Mouse (Mus musculus): ENCODE data around the gene Zer1. TPM values are rescaled to one million over a fixed set of nuclear protein-coding genes. Genes with fewer than 3 reads are reported as not detected.
"Not testable (repeated sequence)": the region's sequence is repeated elsewhere in the genome, so short reads cannot be mapped to it uniquely, and the experiment has no call there.

The Zer1 gene
- 26.5 TPM for polyA plus RNA-seq (2021)

DNA sequence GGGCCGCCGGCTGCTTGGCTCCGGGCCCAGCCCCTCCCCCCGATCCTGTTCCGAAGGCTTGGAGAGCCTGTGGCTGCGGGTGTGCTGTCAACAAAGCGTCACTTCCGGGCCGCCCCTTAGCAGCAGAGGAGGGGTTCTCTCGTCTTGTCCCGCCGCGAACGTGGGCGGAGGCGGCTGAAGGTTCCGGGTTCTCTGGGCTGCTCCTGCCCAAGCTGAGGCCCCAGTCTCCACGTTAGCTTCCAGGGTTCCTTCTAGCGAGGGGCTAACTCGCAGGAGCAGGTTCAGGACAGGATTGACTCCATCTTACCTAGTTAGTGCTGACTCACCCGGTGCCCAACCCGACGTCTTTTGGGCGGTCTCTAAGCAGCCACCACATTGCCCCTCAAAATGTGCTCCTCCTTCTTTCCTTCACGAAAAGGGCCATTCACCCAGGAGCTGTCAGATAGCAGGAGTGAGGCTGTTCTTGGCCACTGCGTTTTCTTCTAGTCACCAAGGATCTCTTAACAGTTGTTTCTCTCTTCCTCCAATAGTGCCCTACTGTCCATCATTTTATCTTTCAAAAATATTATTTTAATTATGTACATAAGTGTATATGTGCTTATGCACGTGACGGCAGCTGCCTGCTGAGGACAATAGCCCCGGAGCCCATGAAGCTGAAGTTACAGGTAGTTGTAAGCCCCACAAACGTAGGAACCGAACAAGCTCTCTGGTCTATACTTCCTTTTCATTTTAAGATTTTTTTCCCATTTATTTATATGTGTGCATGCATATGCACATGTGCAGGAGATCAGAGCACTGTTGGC is at the start of gene Zer1:
Zer1 (minus strand) TSS at position 114 of the 803 bp plus-strand sequence.
- POLR2A ChIA-PET, result interaction anchor here (0.8 to 4.7 kb wide), 5 partner anchors 9 to 140 kb away, joined by 3 to 18 read pairs (median 3); partner anchors contain the start of gene Tbc1d13
- peak; percentile 47 for DNase-seq (ENCODE audit: low read depth, low spot score)
- ATAC-seq, result peak; percentile 81
- no peaks in the 10 kb centered on the region for H3K27me3 ChIP-seq
- CTCF ChIA-PET, result interaction anchor here (4.0 kb wide), 1 partner anchor 37 kb away, joined by 12 read pairs; no protein-coding TSS in a partner anchor
- TF ChIP-seq CTCF (IDR thresholded peaks at IDR 0.05), result no peak
- in situ Hi-C loops (cut with MboI; ENCODE audit: low pct_unique_long_range_greater_than_20kb), result no loop called here

DNA sequence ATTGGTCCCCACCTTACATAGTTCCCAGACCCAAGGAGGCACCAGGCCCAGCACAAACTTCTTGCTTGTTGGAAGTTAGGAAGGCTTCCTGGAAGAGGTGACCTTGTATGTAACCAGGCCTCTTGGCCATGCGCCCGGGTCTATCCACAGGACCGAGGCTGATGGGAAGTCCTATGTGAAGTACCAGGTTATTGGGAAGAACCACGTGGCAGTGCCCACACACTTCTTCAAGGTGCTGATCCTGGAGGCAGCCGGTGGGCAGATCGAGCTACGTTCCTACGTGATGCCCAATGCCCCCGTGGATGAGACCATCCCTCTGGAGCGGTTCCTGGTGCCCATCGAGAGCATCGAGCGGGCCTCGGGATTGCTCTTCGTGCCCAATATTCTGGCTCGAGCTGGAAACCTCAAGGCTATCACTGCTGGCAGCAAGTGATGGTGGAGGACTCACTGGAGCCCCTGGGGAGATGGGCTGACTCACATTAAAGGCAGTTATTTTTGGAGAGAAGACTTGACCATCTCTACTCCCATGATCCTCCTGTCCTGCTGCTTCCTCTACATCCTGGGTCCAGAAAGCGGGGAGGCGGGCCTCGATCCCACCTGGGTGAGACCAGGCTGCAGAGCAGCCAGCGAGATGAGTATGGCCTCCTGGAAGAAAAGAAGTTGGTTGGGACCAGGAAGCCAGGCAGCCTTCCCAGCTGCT is 49.3 kb upstream of the Zer1 start:
- in situ Hi-C loops (cut with MboI; ENCODE audit: low pct_unique_long_range_greater_than_20kb), result loop anchor here (10.0 kb wide), 1 partner anchor 91 kb away; the partner anchor contains the start of gene Phyhd1
- ATAC-seq, result no peak
- no peaks in the 10 kb centered on the region for H3K27me3 ChIP-seq
- no peak for DNase-seq (ENCODE audit: low read depth, low spot score)
- TF ChIP-seq CTCF (IDR thresholded peaks at IDR 0.05), result no peak
- ChIA-PET POLR2A (no interaction called here), CTCF (interaction anchor here (1.0 kb wide), 1 partner anchor 93 kb away, joined by 3 read pairs; no protein-coding TSS in a partner anchor)

- no peak for TF ChIP-seq CTCF (IDR thresholded peaks at IDR 0.05)
- in situ Hi-C loops (cut with MboI; ENCODE audit: low pct_unique_long_range_greater_than_20kb), result loop anchor here (10.0 kb wide), 1 partner anchor 93 kb away; the partner anchor contains the start of gene Phyhd1
- ChIA-PET CTCF (no interaction called here), POLR2A (interaction anchor here (0.8 to 1.4 kb wide), 5 partner anchors 11 to 65 kb away, joined by 3 to 4 read pairs (median 3); partner anchors contain the start of gene Lrrc8a)
- no peaks in the 10 kb centered on the region for H3K27me3 ChIP-seq
- no peak for DNase-seq (ENCODE audit: low read depth, low spot score)
- ATAC-seq, result peak; percentile 3
Measured at GRCm38 (mm10) chr2:30171997-30172382, 47.6 kb upstream of the Zer1 start.

- POLR2A ChIA-PET, result interaction anchor here (0.8 to 1.4 kb wide), 4 partner anchors 20 to 66 kb away, joined by 3 to 4 read pairs (median 3); partner anchors contain the start of gene Lrrc8a
- TF ChIP-seq CTCF (IDR thresholded peaks at IDR 0.05), result no peak
- no peak for DNase-seq (ENCODE audit: low read depth, low spot score)
- peak; percentile 75 for ATAC-seq
- no peaks in the 10 kb centered on the region for H3K27me3 ChIP-seq
- in situ Hi-C loops (cut with MboI; ENCODE audit: low pct_unique_long_range_greater_than_20kb), result loop anchor here (10.0 kb wide), 1 partner anchor 93 kb away; the partner anchor contains the start of gene Phyhd1
- CTCF ChIA-PET, result interaction anchor here (1.1 to 1.2 kb wide), 2 partner anchors 10 to 42 kb away, joined by 3 to 6 read pairs; no protein-coding TSS in a partner anchor
Measured at GRCm38 (mm10) chr2:30171371-30171996, 47.1 kb upstream of the Zer1 start, which contains the start of gene Endog. Gene Endog (plus strand): TSS chr2:30171493.

- H3K27me3 ChIP-seq, result no peaks in the 10 kb centered on the region
- TF ChIP-seq CTCF (IDR thresholded peaks at IDR 0.05), result no peak
- POLR2A ChIA-PET, result no interaction called here
- in situ Hi-C loops (cut with MboI; ENCODE audit: low pct_unique_long_range_greater_than_20kb), result no loop called here
- no peak for ATAC-seq
- CTCF ChIA-PET, result no interaction called here
- no peak for DNase-seq (ENCODE audit: low read depth, low spot score)
Measured at GRCm38 (mm10) chr2:30166677-30167076, 42.3 kb upstream of the Zer1 start.

DNA sequence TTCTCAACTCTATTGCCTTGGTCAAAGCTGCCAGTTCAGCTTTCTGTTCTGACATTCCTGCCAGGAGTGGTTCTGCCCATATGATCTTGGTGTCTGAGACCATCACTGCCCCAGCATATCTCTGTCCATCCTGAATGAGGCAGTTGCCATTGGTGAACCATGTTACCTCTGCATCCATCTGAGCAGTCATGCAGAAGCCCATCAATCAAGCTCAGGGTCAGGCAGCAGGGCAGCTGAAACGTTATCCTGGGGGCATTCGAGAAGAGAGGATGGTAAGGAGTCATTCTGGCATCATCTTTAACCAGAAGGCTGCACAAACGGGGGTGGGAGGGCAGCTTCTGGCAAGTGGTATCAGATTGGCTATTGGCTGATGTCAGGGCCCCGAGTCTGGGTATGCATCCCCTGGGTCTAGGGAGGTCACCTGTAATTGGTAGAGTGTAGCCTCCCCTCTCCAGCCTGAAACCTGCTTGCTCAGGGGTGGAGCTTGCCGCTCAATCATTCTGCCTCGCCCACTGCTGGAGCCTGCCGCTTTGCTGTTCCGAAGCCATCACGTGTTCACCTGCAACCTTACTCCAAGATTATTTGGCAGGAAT is 40.1 kb upstream of the Zer1 start:
- in situ Hi-C loops (cut with MboI; ENCODE audit: low pct_unique_long_range_greater_than_20kb), result no loop called here
- TF ChIP-seq CTCF (IDR thresholded peaks at IDR 0.05), result no peak
- DNase-seq (ENCODE audit: low read depth, low spot score) (no peak), ATAC-seq (no peak)
- POLR2A ChIA-PET, result no interaction called here
- CTCF ChIA-PET, result interaction anchor here (0.8 kb wide), 1 partner anchor 23 kb away, joined by 3 read pairs; no protein-coding TSS in a partner anchor
- no peaks in the 10 kb centered on the region for H3K27me3 ChIP-seq

DNA sequence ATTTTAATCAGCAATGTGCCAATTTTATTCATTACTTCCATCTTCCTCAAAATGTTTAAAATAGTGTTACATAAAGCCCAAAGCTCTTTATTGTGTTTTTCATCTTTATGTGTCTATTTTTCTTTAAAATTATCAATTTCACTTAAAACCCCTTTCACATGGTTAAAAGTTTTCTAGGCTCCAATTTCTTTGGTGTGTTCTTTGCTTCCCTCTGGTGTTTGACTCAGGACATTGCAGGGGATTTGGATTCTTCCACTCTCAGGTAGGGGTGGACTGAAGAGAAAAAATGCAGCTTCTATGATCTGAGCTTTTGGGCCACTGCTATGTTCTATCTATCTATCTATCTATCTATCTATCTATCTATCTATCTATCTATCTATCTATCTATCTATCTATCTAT is 37.4 kb upstream of the Zer1 start:
- no peaks in the 10 kb centered on the region for H3K27me3 ChIP-seq
- ChIA-PET POLR2A (interaction anchor here (0.6 to 2.4 kb wide), 5 partner anchors 11 to 91 kb away, joined by 3 to 14 read pairs (median 4); partner anchors contain the start of genes Tbc1d13 and Zer1), CTCF (interaction anchor here (0.8 to 2.5 kb wide), 17 partner anchors 9 to 109 kb away, joined by 3 to 22 read pairs (median 5); partner anchors contain the start of genes Endog, Tbc1d13 and Zer1)
- in situ Hi-C loops (cut with MboI; ENCODE audit: low pct_unique_long_range_greater_than_20kb), result no loop called here
- peak; percentile 70 for TF ChIP-seq CTCF (IDR thresholded peaks at IDR 0.05)
- ATAC-seq (no peak), DNase-seq (ENCODE audit: low read depth, low spot score) (no peak)

- H3K27me3 ChIP-seq; CTCF ChIA-PET; DNase-seq (ENCODE audit: low read depth, low spot score); ATAC-seq; POLR2A ChIA-PET; in situ Hi-C loops (cut with MboI; ENCODE audit: low pct_unique_long_range_greater_than_20kb): not testable (repeated sequence)
Measured at GRCm38 (mm10) chr2:30159871-30160270, 35.5 kb upstream of the Zer1 start.

GRCm38 (mm10) chr2:30152616-30153015 is 28.2 kb upstream of the Zer1 start:
- CTCF ChIA-PET, result interaction anchor here (1.9 kb wide), 1 partner anchor 8 kb away, joined by 5 read pairs; no protein-coding TSS in a partner anchor
- ATAC-seq, result no peak

More at GRCm38 (mm10) chr2:30152616-30153015, 28.2 kb upstream of the Zer1 start:
- DNase-seq (ENCODE audit: low read depth, low spot score), result no peak
- in situ Hi-C loops (cut with MboI; ENCODE audit: low pct_unique_long_range_greater_than_20kb), result no loop called here
- POLR2A ChIA-PET, result no interaction called here
- no peak for TF ChIP-seq CTCF (IDR thresholded peaks at IDR 0.05)
- no peaks in the 10 kb centered on the region for H3K27me3 ChIP-seq

Measured in Patski (cell line).